Mouse (Mus musculus) heart, embryonic 14.5 days (tissue): ENCODE measurements around the gene Slc29a2. TPM values are rescaled to one million over a fixed set of nuclear protein-coding genes. Genes with fewer than 3 reads are reported as not detected.

Source experiments
- ATAC-seq: fragments of 200-750 bp; cut with Nextera tagmentation; 2 replicates; pipeline ENCODE4 v1.8.0; 2017; ENCODE audit warnings: low read depth, moderate TSS enrichment; ENCODE audit not compliant: insufficient number of reproducible peaks, insufficient read depth, low FRiP score
- H3K27ac ChIP-seq, 2 experiments: fragments of 200-500 bp in 1 of 2; fragments of 300-500 bp in 1 of 2; sonication (generic) in 1 of 2; replicated peaks in 1 of 2; 2 replicates each; pipeline ENCODE4 v1.5.1; 2012 to 2014; ENCODE audit warnings: low read depth in 2 of 2, low read length in 2 of 2, control low read depth in 1 of 2, mild to moderate bottlenecking in 1 of 2, mixed read lengths in 1 of 2; ENCODE audit not compliant: control insufficient read depth in 1 of 2, insufficient read depth in 1 of 2
- H3K27me3 ChIP-seq: fragments of 300-500 bp; sonication (generic); 2 replicates; pipeline ENCODE4 v1.6.1; 2014; ENCODE audit warnings: mild to moderate bottlenecking, low read length, control low read depth; ENCODE audit not compliant: control insufficient read depth, insufficient read depth
- H3K36me3 ChIP-seq: fragments of 300-500 bp; sonication (generic); 2 replicates; pipeline ENCODE4 v1.6.1; 2014; ENCODE audit warnings: mild to moderate bottlenecking, control low read depth, low read length, mixed read lengths; ENCODE audit not compliant: control insufficient read depth, insufficient read depth
- H3K4me1 ChIP-seq, 2 experiments: fragments of 200-500 bp in 1 of 2; fragments of 300-500 bp in 1 of 2; sonication (generic) in 1 of 2; 2 replicates each; pipeline ENCODE4 v1.6.1; 2012 to 2014; ENCODE audit warnings: low read length in 2 of 2, control low read depth in 1 of 2, mixed read lengths in 1 of 2; ENCODE audit not compliant: control insufficient read depth in 2 of 2, insufficient read depth in 2 of 2
- H3K4me2 ChIP-seq: fragments of 300-500 bp; sonication (generic); 2 replicates; pipeline ENCODE4 v1.6.1; 2014; ENCODE audit warnings: mild to moderate bottlenecking, low read length
- H3K4me3 ChIP-seq, 2 experiments: fragments of 200-500 bp in 1 of 2; fragments of 300-500 bp in 1 of 2; sonication (generic) in 1 of 2; 2 replicates each; pipeline ENCODE4 v1.5.1; 2012 to 2014; ENCODE audit warnings: low read length in 2 of 2, mild to moderate bottlenecking in 2 of 2, control low read depth in 1 of 2, low read depth in 1 of 2, moderate library complexity in 1 of 2; ENCODE audit not compliant: control insufficient read depth in 1 of 2, insufficient read depth in 1 of 2
- H3K9ac ChIP-seq: fragments of 300-500 bp; sonication (generic); 2 replicates; pipeline ENCODE4 v1.6.1; 2014; ENCODE audit warnings: mild to moderate bottlenecking, low read length
- H3K9me3 ChIP-seq: fragments of 300-500 bp; sonication (generic); 2 replicates; pipeline ENCODE4 v1.6.1; 2016; ENCODE audit warnings: low read length, control low read depth; ENCODE audit not compliant: control insufficient read depth
- WGBS: fragments of 180-500 bp; shearing (Covaris S2); extraction: QIAGEN DNeasy Blood & Tissue Kit; methylation state at CpG from one replicate; pipeline ENCODE4 v1.1.7; 2014; 5-methylcytosine and 5-hydroxymethylcytosine counted together
- polyA plus RNA-seq: library from polyadenylated mRNA; unstranded; fragments of >200 nt; fragmentation: Nextera tagmentation; extraction: Ambion mirVana; gene quantifications from 2 replicates; pipeline ENCODE4 v1.2.1, GENCODE M21; 2014

Gene Slc29a2
- polyA plus RNA-seq, 1 experiment from 2014 or later: 10.2 TPM

DNA sequence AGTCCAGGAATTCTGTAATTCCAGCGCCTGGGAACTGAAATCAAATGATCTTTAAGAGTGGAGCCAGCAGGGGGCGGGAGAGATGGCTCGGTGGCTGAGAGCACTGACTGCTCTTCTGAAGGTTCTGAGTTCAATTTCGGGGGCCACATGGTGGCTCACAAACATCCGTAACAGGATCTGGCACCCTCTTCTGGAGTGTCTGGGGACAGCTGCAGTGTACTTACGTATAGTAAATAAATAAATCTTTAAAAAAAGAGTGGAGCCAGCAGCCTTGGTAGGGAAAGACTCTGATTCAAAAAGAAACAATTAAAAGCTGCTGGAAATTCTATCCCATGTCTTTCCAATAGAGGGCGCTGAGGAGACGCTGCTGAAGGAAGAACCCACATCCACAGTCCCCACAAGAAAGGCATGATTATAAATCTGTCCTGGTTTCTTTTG lies 8.7 kb upstream of the Slc29a2 start:
- no peaks in the 10 kb centered on the region for H3K27me3 ChIP-seq
- H3K9ac ChIP-seq: no peak overlapping the region
- ATAC-seq: no peak
- no peaks in the 10 kb centered on the region for H3K36me3 ChIP-seq
- peaks cover 14 to 18% of the 10 kb centered on the region in 2 experiments for H3K4me1 ChIP-seq
- no peak overlapping the region for H3K4me2 ChIP-seq
- H3K4me3 ChIP-seq: no peak overlapping the region
- no peaks in the 10 kb centered on the region for H3K9me3 ChIP-seq
- peak overlapping the region in 1 of 2 experiments; percentile 94; a peak in 1 of 4 replicates for H3K27ac ChIP-seq
- WGBS: 23% methylated on average over 8 of the region's 8 CpGs

DNA sequence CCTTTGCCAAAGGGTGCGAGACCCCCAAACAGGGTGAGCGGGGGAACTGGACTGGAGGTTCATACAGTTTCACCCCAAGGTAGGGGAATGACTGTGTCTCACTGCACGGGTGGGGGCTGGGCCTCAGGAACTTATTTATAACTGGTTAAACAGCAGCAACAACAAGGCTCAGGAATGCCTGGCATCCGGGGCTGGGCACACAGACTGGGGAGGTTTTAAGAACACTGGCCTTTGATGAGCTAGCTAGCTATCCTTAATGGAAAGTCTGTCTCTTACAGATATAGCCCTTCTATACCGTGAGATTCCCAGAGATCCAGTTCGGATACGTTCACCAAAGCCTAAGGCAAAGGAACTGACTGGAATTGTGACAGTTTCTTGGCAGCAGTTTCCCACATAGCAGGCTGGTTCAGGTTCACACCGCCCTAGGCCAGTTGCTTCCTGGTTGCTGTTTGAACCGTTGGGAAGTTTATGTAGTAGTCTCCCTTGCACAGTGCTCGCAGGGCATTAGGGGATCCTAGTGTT lies 7.4 kb upstream of the Slc29a2 start:
- peak; percentile 77 for ATAC-seq
- Histone ChIP-seq H3K9me3 (no peaks in the 10 kb centered on the region), H3K27me3 (no peaks in the 10 kb centered on the region), H3K9ac (peak overlapping the region; percentile 58), H3K4me2 (peak overlapping the region; percentile 55), H3K36me3 (no peaks in the 10 kb centered on the region), H3K4me3 (peak overlapping the region in 1 of 2 experiments; percentile 10; a peak in 1 of 4 replicates), H3K27ac (peak overlapping the region; percentile 92 to 94), H3K4me1 (peaks cover 14 to 18% of the 10 kb centered on the region in 2 experiments)
- 11% methylated on average over 10 of the region's 10 CpGs for WGBS

DNA sequence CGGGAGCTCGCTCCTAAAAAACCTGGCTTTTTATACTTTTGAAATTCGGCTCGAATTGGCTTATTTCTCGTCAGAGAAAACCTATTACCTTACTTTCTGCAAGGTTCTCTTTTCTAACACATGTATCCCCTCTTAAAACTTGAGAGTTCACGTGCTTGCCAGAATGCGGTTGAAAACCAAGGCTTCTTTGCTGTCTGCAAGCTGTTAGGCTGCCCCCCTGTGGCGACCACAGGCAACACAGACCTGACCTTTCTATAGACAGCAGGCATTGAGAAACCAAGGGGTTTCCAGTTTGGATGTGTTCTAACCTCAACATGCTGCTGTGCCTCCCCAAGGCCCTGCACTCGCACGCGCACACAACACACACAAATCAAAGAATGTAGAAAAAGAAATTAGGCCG lies 6.9 kb upstream of the Slc29a2 start:
- no peaks in the 10 kb centered on the region for H3K36me3 ChIP-seq
- H3K4me2 ChIP-seq: peak overlapping the region; percentile 55
- ATAC-seq: no peak
- WGBS: 16% methylated on average over 12 of the region's 12 CpGs
- H3K27me3 ChIP-seq: no peaks in the 10 kb centered on the region
- H3K9ac ChIP-seq: peak overlapping the region; percentile 58
- H3K4me1 ChIP-seq: peaks cover 14 to 18% of the 10 kb centered on the region in 2 experiments
- peak overlapping the region; percentile 92 to 94 for H3K27ac ChIP-seq
- peak overlapping the region in 1 of 2 experiments; percentile 10; a peak in 1 of 4 replicates for H3K4me3 ChIP-seq
- H3K9me3 ChIP-seq: no peaks in the 10 kb centered on the region

DNA sequence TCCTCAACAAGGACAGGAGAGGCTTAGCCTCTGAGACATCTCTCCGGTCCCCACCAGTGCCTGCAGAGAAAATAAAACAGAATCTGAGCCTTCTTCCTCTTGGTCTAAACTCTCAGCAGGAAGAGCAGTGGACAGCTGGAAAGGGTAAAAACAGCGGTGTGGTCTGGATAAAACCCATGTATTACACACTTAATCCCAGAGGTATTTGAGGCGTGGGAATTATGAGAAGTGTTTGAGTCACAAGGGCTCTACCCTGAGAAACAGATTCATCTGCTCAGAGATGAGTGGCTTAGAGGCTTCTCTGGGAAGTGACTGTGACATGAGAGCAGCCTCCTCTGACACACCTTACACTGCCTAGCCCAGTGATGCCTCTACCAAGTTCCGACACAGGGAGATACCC lies 6.0 kb upstream of the Slc29a2 start:
- H3K4me1 ChIP-seq: peaks cover 14 to 18% of the 10 kb centered on the region in 2 experiments
- no peaks in the 10 kb centered on the region for H3K9me3 ChIP-seq
- no peaks in the 10 kb centered on the region for H3K36me3 ChIP-seq
- no peak overlapping the region for H3K4me3 ChIP-seq
- H3K27me3 ChIP-seq: no peaks in the 10 kb centered on the region
- no peak for ATAC-seq
- H3K4me2 ChIP-seq: no peak overlapping the region
- no peak overlapping the region for H3K27ac ChIP-seq
- 67% methylated on average over 4 of the region's 4 CpGs for WGBS
- H3K9ac ChIP-seq: no peak overlapping the region

DNA sequence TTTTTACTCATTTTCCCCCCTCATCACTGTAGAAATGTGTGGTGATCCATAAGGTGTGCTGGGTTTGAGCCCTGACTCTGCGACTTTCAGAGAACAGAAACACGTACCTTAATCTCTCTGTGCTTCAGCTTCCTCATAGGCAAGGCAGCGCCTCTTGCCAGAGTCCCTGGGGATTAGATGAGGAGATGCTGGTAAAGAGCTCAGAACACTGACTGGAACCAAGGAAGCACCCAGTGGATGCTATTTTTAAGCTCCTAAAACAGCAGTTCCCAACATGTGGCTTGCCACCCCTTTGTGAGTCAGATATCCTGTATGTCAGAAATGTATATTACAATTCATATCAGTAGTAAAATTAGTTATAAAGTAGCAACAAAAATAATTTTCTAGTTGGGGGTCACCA lies 5.5 kb upstream of the Slc29a2 start:
- WGBS: 69% methylated on average over 3 of the region's 3 CpGs

DNA sequence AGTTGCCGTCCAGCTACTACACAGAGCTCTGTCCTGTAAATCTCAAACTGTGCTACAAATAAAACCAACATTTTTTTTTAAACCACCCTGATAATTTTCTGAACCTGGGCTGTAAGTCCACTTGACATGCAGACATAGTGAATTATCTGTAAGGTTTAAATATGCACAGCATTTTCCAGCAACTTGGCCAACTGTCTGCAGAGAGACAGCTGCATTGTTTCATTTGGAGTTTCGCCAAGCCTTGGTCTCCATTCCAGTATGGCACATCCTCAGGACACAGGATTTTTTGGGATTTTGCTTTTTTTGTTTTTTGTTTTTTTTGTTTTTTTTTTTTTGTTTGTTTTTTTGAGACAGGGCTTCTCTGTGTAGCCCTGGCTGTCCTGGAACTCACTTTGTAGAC lies 2.2 kb upstream of the Slc29a2 start:
- Histone ChIP-seq H3K4me1 (peaks cover 8 to 10% of the 10 kb centered on the region in 2 experiments), H3K36me3 (peaks cover 9% of the 10 kb centered on the region), H3K27me3 (no peaks in the 10 kb centered on the region), H3K27ac (no peak overlapping the region), H3K4me2 (no peak overlapping the region), H3K9me3 (no peaks in the 10 kb centered on the region), H3K4me3 (no peak overlapping the region), H3K9ac (no peak overlapping the region)
- 73% methylated on average over 2 of the region's 2 CpGs for WGBS
- ATAC-seq: no peak

More for the DNA sequence above, 5.5 kb upstream of the Slc29a2 start:
- no peaks in the 10 kb centered on the region for H3K9me3 ChIP-seq
- H3K27ac ChIP-seq: no peak overlapping the region
- H3K4me2 ChIP-seq: no peak overlapping the region
- no peaks in the 10 kb centered on the region for H3K36me3 ChIP-seq
- H3K4me3 ChIP-seq: no peak overlapping the region
- no peaks in the 10 kb centered on the region for H3K27me3 ChIP-seq
- no peak for ATAC-seq
- peaks cover 14 to 18% of the 10 kb centered on the region in 2 experiments for H3K4me1 ChIP-seq
- no peak overlapping the region for H3K9ac ChIP-seq

DNA sequence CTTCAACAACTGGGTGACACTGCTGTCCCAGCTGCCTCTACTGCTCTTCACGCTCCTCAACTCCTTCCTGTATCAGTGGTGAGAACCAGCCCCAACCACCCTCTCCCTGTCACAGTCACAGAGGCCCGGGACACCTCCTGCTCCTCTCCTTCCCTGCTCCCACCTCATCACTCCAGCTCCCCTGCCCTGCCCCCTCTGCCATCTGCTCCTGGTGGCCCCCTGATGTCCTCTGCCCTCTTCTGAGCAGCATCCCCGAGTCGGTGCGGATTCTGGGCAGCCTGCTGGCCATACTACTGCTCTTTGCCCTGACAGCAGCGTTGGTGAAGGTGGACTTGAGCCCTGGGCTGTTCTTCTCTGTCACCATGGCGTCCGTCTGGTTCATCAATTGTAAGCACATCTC lies 2.5 kb downstream of the Slc29a2 start:
- Histone ChIP-seq H3K4me1 (peaks cover 2 to 6% of the 10 kb centered on the region in 2 experiments; a peak in 3 of 4 replicates), H3K36me3 (peaks cover 56% of the 10 kb centered on the region), H3K9me3 (no peaks in the 10 kb centered on the region), H3K4me2 (no peak overlapping the region), H3K27me3 (no peaks in the 10 kb centered on the region), H3K4me3 (no peak overlapping the region), H3K9ac (no peak overlapping the region), H3K27ac (no peak overlapping the region)
- 89% methylated on average over 8 of the region's 8 CpGs for WGBS
- no peak for ATAC-seq

DNA sequence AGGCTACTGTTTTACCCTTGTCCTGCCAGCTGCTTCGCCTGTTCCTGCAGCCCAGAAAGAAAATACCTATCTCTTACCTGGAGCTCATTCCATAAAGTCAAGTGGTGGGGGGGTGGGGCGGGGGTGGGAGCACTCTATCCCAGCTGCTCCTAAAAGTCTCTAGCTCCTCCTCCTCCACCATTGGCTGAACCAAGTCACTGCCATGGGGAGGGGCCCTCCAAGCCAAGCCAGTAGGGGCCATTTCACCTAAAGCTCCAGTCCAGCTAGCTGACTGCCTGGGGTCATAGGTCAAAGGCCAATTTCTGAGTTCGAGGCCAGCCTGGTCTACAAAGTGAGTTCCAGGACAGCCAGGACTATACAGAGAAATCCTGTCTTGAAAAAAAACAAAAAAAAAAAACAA lies 9.0 kb downstream of the Slc29a2 start:
- 73% methylated on average over 3 of the region's 3 CpGs for WGBS
- ATAC-seq: no peak
- Histone ChIP-seq H3K4me2 (no peak overlapping the region), H3K4me1 (0 out of 4 replicates have a peak, but pooled peaks cover 0 to 3% of the 10 kb centered on the region in 2 experiments), H3K27me3 (no peaks in the 10 kb centered on the region), H3K9me3 (no peaks in the 10 kb centered on the region), H3K36me3 (peaks cover 44% of the 10 kb centered on the region), H3K4me3 (no peak overlapping the region), H3K27ac (no peak overlapping the region), H3K9ac (no peak overlapping the region)
